Mouse (Mus musculus) frontal cortex, adult (tissue): ENCODE results near the gene Pde4d.

Experiments used
- ATAC-seq: cut with Nextera tagmentation; 2 replicates; pipeline ENCODE4 v1.9.2; 2017; ENCODE audit warnings: mild to moderate bottlenecking, moderate library complexity, mixed read lengths; ENCODE audit not compliant: low TSS enrichment

Pde4d gene

GRCm38 (mm10) chr13:108449116-108450097 lies at the start of gene Pde4d:
Pde4d (plus strand) TSS chr13:108449948.
- peak; percentile 92 for ATAC-seq

GRCm38 (mm10) chr13:108403197-108403596 lies 46.6 kb upstream of the Pde4d start:
- ATAC-seq, result no peak

GRCm38 (mm10) chr13:108404372-108404771 lies 45.4 kb upstream of the Pde4d start:
- no peak for ATAC-seq

- no peak for ATAC-seq
Observed at GRCm38 (mm10) chr13:108415464-108415863, 34.3 kb upstream of the Pde4d start.

- no peak for ATAC-seq
Observed at GRCm38 (mm10) chr13:108418741-108419507, 30.8 kb upstream of the Pde4d start.

- no peak for ATAC-seq
Observed at GRCm38 (mm10) chr13:108426322-108426721, 23.4 kb upstream of the Pde4d start.

GRCm38 (mm10) chr13:108428809-108429208 lies 20.9 kb upstream of the Pde4d start:
- no peak for ATAC-seq

GRCm38 (mm10) chr13:108429623-108430022 lies 20.1 kb upstream of the Pde4d start:
- no peak for ATAC-seq

GRCm38 (mm10) chr13:108431776-108432175 lies 18.0 kb upstream of the Pde4d start:
- ATAC-seq, result no peak

- ATAC-seq, result no peak
Observed at GRCm38 (mm10) chr13:108435687-108436086, 14.1 kb upstream of the Pde4d start.

- no peak for ATAC-seq
Observed at GRCm38 (mm10) chr13:108437424-108437823, 12.3 kb upstream of the Pde4d start.

- no peak for ATAC-seq
Observed at GRCm38 (mm10) chr13:108439012-108439411, 10.7 kb upstream of the Pde4d start.

GRCm38 (mm10) chr13:108448348-108448931 lies 1.3 kb upstream of the Pde4d start:
- ATAC-seq, result no peak

GRCm38 (mm10) chr13:108451122-108451521 lies 1.4 kb downstream of the Pde4d start:
- ATAC-seq, result no peak

GRCm38 (mm10) chr13:108453064-108453919 lies 3.5 kb downstream of the Pde4d start:
- no peak for ATAC-seq

- no peak; the same call in 1 of the 2 replicates for ATAC-seq
Observed at GRCm38 (mm10) chr13:108462518-108462917, 12.8 kb downstream of the Pde4d start.

- no peak for ATAC-seq
Observed at GRCm38 (mm10) chr13:108465755-108466154, 16.0 kb downstream of the Pde4d start.

GRCm38 (mm10) chr13:108467046-108467445 lies 17.3 kb downstream of the Pde4d start:
- no peak for ATAC-seq

- peak; percentile 81 for ATAC-seq
Observed at GRCm38 (mm10) chr13:108480451-108480850, 30.7 kb downstream of the Pde4d start.

- no peak for ATAC-seq
Observed at GRCm38 (mm10) chr13:108485036-108485435, 35.3 kb downstream of the Pde4d start.

GRCm38 (mm10) chr13:108487066-108487465 lies 37.3 kb downstream of the Pde4d start:
- ATAC-seq, result no peak
